Mouse (Mus musculus) megakaryocyte, adult 5-6 weeks (primary cell): ENCODE measurements around the gene Dnm1l. TPM values are rescaled to one million over a fixed set of nuclear protein-coding genes. Genes with fewer than 3 reads are reported as not detected.
"Not testable (repeated sequence)": the region's sequence is repeated elsewhere in the genome, so short reads cannot be mapped to it uniquely, and the experiment has no call there.

Experiments used
- ATAC-seq: 2 replicates; pipeline ENCODE4 v1.8.0; 2016; ENCODE audit warnings: mild to moderate bottlenecking, inconsistent platforms; ENCODE audit not compliant: poor library complexity, severe bottlenecking
- total RNA-seq, 2 experiments: library from RNA; stranded (forward) in 1 of 2; stranded (reverse) in 1 of 2; fragments of 153-499, 151-499 nt in 1 of 2; fragments of 221-1000, 200-1000 nt in 1 of 2; gene quantifications; 2 replicates each; pipeline versions ENCODE4 v1.2.3 to v1.2.4; 2015 to 2017

The Dnm1l gene
- total RNA-seq (2015) (54.2 TPM in 2 replicates), total RNA-seq (2017) (38.9 and 45.5 TPM in 2 replicates)

DNA sequence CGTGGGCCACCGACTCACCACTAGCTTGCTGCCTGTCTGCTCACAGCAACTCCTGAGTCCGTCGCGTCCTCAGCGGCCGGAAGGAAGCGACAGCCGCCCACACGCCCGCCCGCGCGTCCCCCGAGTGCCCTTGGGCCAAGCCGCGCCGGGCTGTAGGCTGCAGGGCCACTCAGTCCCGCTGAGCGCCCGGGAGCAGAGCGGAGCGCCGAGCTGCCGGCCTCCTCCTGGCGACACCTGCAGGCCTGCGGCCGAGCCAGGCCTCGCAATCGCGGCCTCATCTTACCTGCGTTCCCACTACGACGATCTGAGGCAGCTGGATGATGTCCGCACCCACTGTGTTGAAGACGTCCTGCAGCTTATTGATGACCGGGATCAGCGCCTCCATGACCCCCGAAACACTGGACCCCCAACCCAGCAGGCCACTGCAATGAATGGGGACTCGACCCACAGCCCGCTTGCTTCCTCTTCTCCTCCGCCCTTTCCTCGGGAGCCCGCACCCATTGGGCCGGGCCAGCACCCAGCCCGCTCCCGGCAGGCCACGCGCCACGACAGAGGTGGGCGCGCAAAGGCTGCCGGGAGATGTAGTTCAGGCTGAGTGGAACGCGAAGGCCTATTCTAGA is at the start of gene Dnm1l:
Gene Dnm1l, minus strand, starts transcription at position 479 of the 620 bp plus-strand sequence.
- peak; percentile 100 for ATAC-seq

- not testable (repeated sequence) for ATAC-seq
These were observed 8.5 kb upstream of the Dnm1l start for GRCm38 (mm10) chr16:16367217-16367616.

DNA sequence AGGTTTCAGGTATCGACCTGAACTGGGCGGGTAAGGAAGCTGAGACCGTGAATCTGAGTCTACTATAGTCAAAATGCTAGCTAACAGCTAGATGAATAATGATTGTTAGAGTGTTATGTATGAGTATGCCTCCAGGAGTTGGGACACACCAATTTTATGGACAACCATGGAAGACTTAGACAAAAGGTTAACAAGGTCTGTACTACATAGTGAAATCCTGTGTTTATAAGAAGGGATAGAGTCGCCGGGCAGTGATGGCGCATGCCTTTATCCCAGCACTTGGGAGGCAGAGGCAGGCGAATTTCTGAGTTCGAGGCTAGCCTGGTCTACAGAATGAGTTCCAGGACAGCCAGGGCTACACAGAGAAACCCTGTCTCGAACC is 333 bp upstream of the Dnm1l start:
- not testable (repeated sequence) for ATAC-seq

DNA sequence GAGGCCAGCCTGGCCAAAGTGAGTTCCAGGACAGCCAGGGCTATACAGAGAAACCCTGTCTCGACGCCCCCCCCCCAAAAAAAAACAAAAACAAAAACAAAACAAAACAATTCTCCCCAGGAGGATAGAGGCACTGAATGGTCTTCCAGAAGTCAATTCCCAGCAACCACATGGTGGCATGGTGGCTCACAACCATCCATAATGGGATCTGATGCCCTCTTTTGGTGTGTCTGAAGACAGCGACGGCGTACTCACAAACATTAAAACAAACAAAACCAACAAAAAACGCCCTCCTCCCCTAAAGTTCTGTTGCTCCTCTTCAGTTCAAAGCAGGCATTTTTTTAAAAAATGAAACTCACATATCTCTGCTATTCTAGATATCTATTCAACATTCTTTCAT is 851 bp downstream of the Dnm1l start:
- no peak for ATAC-seq

GRCm38 (mm10) chr16:16346420-16346819 is 12.3 kb downstream of the Dnm1l start:
- no peak for ATAC-seq

GRCm38 (mm10) chr16:16325775-16326336 is 32.9 kb downstream of the Dnm1l start:
- ATAC-seq, result no peak

DNA sequence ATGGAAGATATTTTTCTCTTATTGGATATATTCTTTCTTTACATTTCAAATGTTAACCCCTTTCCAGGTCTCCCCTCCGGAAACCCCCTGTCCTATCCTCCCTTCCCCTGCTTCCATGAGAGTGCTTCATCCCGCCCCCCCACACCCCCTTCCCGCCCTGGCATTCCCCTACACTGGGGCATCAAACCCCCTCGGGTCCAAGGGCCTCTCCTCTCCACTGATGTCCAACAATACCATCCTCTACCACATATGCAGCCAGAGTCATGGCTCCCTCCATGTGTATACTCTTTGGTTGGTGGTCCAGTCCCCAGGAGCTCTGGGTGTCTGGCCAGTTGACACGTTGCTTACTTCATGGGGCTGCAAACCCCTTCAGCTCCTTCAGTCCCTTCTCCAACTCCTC is 47.4 kb downstream of the Dnm1l start:
- ATAC-seq, result no peak

DNA sequence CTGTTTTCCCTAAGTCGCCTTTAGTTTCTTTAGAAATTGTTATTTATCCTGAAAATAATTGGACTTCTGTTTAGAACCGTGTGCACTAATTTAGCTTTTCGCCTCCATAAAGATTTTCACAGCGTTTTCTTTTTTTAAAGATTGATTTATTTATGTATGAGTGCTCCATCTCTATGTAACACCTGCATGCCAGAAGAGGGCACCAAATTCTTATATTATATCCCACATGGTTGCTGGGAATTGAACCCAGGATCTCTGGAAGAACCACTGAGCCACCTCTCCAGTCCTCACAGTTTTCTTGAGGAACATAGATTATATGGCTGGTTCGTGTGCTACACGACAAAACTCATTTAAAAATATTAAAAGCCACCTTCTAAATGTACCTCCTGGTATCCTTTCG is 54.9 kb downstream of the Dnm1l start:
- ATAC-seq, result no peak

- 0 out of 2 replicates have a peak, but pooled peaks have one; percentile 29 for ATAC-seq
These were observed 55.5 kb downstream of the Dnm1l start for GRCm38 (mm10) chr16:16303138-16303827.

DNA sequence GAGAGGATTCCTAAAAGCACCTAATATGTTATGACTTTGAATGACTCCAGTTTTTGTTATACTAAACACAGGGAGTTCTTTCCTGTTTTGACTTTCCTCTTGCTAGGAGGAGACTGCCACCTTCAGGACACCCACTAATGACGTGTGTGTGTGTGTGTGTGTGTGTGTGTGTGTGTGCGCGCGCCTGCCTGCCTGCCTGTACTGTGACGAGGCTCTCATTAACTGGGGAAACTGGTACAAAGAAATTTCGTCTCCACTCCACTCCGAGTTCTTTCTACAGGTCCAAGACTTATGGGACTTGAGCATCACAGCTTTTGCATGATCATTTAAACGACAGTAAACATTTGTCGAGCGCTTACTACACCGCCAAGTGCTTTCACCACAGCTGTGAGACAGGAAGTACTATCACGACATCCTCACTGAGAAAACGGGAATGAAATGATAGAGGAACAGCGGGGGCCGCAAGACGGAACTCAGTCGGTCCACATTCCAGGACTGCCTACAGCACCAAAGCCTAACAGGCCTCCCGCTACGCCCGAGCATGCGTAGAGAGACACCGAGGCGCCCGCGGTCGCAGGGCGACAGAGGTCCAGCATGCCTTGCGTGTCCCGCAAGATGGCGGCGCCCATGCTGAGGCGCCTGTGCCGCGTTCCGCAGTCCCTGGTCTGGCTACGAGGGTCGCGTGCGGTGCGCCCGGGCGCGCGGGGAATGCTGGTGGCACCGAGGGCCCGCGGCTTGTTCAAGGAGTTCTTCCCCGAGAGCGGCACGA is 56.2 kb downstream of the Dnm1l start, which contains the start of gene Yars2:
Gene Yars2, plus strand, starts transcription at position 597 of the 769 bp plus-strand sequence.
- peak; percentile 97 for ATAC-seq

DNA sequence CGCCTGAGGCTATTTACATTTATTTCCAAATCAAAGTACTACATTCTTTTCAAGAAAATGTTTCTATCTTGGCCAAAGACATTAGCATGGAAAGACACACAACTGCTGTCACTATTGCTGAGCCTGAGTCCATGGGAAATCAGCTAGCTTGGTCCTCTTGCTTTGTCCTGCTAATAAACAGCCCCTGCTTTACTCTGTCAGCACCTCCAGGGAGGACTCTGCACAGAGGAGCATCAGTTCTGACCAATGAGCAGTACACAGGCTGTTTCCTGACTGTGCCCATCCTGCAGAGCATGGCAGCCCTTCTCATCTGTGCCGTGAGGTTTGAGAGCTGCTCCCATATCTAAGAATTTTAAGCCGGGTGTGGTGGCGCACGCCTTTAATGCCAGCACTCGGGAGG is 85.0 kb downstream of the Dnm1l start:
- ATAC-seq, result no peak

DNA sequence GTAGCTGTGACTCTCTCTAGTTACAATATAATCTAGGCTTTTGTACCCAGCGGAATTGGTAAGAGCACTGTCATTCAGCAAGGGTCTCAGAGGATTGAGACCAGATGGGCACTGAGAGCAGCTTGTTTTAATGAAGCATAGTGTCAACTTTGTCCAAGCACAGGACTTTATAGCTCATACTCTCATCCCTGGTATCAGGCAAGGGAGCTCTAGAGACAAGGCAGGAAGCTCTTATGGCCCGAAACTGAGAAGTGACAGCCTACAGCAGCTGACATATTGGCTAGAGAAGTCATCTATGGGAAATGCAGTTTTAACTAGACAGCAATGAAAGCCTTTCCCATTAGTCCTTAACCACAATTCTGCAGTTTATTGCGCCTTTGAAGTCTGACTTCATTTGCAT is 85.8 kb downstream of the Dnm1l start:
- no peak for ATAC-seq

DNA sequence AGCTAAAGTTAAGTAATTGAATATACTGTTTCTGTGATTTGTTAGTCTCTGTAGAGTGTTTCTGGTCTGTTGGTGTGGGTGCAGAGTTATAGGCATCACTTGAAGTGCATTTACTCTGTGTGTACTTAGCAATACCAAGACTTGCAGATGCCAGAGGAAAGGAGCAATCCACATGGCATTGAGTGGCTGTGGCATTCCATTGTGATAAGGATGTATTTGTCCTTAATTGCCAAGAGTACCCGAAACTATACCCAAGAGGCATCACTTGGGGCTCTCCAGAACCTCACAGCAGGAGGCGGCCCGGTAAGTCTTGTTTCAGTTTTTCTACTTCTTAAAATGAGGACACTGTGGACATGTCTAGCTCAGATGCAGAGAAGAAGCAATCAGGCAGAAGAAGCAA is 96.3 kb downstream of the Dnm1l start:
- no peak for ATAC-seq

Other genes starting within 250 kb of the Dnm1l start
- 0.07 TPM in 1 of 2 replicates, not detected in the other for gene Pkp2, start 145.6 kb downstream of the Dnm1l start, total RNA-seq (2015)
- 0.12 TPM in 1 of 2 replicates, not detected in the other for gene Pkp2, start 145.6 kb downstream of the Dnm1l start, total RNA-seq (2017)
- gene Yars2, start 56.0 kb downstream of the Dnm1l start, total RNA-seq (2015), result 17.6 and 22.9 TPM in 2 replicates
- gene Yars2, start 56.0 kb downstream of the Dnm1l start, total RNA-seq (2017), result 6.8 and 10.4 TPM in 2 replicates
- gene Fgd4, start 241.6 kb upstream of the Dnm1l start, total RNA-seq (2015), result 76.9 and 78.5 TPM in 2 replicates
- 125 and 137 TPM in 2 replicates for gene Fgd4, start 241.6 kb upstream of the Dnm1l start, total RNA-seq (2017)